Mouse (Mus musculus) liver, adult 2 months (tissue): ENCODE data around the gene Kpna1.

ENCODE experiments used
- CTCF ChIP-seq: fragments of 200-500 bp; IDR thresholded peaks from 2 replicates; pipeline ENCODE4 v1.5.1; 2011; ENCODE audit warnings: low read depth, low read length, control low read depth
- POLR2A ChIP-seq: fragments of 200-500 bp; IDR thresholded peaks from 2 replicates; pipeline ENCODE4 v1.6.1; 2011; ENCODE audit warnings: low read length, control low read depth; ENCODE audit not compliant: insufficient read depth; ENCODE audit errors: extremely low read depth

- no peak for TF ChIP-seq CTCF
- no peak for TF ChIP-seq POLR2A
Observed at GRCm38 (mm10) chr16:35949264-35949663, 29.3 kb upstream of the Kpna1 start.
